Mouse (Mus musculus) CD4-positive helper T cell, adult 2 months (primary cell): ENCODE data around the gene Ccr5.

Experiments
- DNase-seq: peaks from one replicate; pipeline ENCODE4 v3.0.0-alpha.2; 2012; ENCODE audit warnings: low read depth, missing footprints, low spot score

The Ccr5 gene

DNA sequence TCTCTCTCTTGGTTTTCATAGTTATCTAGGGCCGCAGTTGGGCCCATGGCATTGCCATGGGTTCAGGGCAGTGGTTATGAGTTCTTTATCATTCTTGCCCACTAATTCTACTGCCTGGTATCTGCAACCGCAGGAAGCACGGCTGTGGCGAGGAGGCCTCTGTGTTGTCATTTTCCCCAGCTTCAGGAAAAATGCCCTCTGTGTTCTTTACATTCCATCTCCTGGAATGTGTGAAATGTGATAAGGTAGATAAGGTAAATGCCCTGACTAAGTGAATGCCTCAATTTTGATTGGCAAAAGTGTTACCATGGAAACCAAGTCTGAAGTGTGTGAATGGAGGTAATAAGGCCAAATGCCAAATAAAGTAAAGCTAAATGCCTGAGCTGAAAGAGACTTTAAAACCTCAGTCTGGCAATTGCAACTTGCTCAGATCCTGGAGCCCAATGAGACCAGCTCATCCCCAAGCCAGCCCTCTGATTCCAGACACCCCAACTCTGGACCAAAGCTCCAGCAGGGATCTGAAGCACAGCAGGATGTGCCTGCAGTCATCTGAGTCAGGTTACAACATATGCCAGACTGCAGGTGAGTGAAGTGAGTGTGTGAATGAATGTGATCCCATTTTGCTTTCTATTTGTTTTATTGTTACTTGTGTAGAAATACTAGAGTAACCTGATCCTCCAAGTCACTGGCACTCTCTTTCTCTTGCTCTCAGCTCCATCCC is 16.9 kb downstream of the Ccr5 start:
- no peak for DNase-seq

DNA sequence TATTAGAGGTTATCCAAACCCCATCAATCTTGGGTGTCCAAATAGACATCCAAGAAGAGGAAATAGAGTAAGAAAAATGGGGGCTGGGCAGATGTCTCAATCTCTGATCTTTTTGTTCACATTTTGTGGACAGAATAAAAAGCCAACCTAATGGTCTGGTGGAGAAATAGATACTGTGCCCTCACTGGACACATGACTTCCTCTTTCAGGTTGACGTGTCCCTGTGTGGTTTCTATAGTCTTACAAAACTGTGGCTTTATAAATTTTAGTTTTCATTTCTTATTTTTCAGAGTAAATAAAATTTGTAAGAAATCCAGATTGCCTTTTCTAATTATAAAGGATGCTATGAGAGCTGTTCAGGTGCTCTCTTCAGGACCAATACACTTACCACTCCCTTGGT is 22.3 kb downstream of the Ccr5 start:
- no peak for DNase-seq

DNA sequence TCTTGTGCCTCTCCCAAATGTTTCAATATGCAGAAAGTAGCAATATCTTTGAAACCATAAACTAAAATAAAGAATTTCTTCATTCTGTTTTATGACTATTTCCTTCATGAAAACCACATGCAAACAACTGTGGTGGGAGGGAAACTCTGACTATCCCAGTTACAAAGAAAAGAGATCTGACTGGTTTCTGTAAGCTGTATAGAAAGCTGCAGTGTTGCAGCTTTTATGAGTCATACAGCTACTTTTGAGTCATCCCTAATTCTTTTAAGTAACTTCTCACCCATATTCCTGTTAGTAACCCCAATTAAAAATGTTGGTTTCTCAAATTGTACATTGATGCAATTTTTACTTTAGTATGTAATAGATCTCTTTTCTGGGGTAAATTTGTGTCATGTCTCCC is 25.0 kb downstream of the Ccr5 start:
- peak; percentile 74 for DNase-seq
